In genomic region chr10:90751889-90752288, GRCm38 (mm10) we compare ENCODE assay signal across 18 mouse cellular contexts.
DNase-seq lines count a peak whose midpoint lies in the region; ATAC-seq lines count a peak whose summit lies in the region.
"Had no signal": no experiment of that assay in that cellular context is flagged by ENCODE, and none has a peak within 500 bp of the region (broad histone marks: within the 10 kb centered on the region; RNA-seq: fewer than 3 reads in every experiment).

No protein-coding gene starts in this region.

- H3K4me3 ChIP-seq in midbrain, embryonic 13.5 days (replicated peaks), result no peak overlapping the region
- no peak overlapping the region for H3K4me3 ChIP-seq in midbrain, embryonic 10.5 days
- no peak overlapping the region for H3K4me3 ChIP-seq in hindbrain, embryonic 14.5 days (replicated peaks; ENCODE audit: low read length)
- no peak overlapping the region for H3K4me3 ChIP-seq in neural tube, embryonic 14.5 days (ENCODE audit: low read depth, low read length)
- H3K4me3 ChIP-seq: embryonic facial prominence, embryonic 15.5 days; limb, embryonic 15.5 days; liver, embryonic 15.5 days; neural tube, embryonic 12.5 days had no signal

- H3K27me3 ChIP-seq in midbrain, embryonic 13.5 days, result no peaks in the 10 kb centered on the region
- no peaks in the 10 kb centered on the region for H3K27me3 ChIP-seq in midbrain, embryonic 10.5 days (ENCODE audit: low read depth, poor library complexity, severe bottlenecking)
- no peaks in the 10 kb centered on the region for H3K27me3 ChIP-seq in hindbrain, embryonic 14.5 days (ENCODE audit: control insufficient read depth, insufficient read depth, low read length)
- no peaks in the 10 kb centered on the region for H3K27me3 ChIP-seq in neural tube, embryonic 14.5 days (ENCODE audit: control insufficient read depth, insufficient read depth, low read length)
- H3K27me3 ChIP-seq: embryonic facial prominence, embryonic 15.5 days; limb, embryonic 15.5 days; liver, embryonic 15.5 days; neural tube, embryonic 12.5 days had no signal

- 61% methylated on average over 5 of the region's 5 CpGs for WGBS in midbrain, embryonic 13.5 days
- WGBS in midbrain, embryonic 10.5 days, result 90% methylated on average over 5 of the region's 5 CpGs
- WGBS in hindbrain, embryonic 14.5 days, result 48% methylated on average over 5 of the region's 5 CpGs
- WGBS in neural tube, embryonic 14.5 days, result 59% methylated on average over 5 of the region's 5 CpGs

- no peaks in the 10 kb centered on the region for H3K36me3 ChIP-seq in midbrain, embryonic 13.5 days
- no peaks in the 10 kb centered on the region for H3K36me3 ChIP-seq in midbrain, embryonic 10.5 days
- H3K36me3 ChIP-seq in hindbrain, embryonic 14.5 days (replicated peaks; ENCODE audit: control insufficient read depth, insufficient read depth), result no peaks in the 10 kb centered on the region
- no peaks in the 10 kb centered on the region for H3K36me3 ChIP-seq in neural tube, embryonic 14.5 days (ENCODE audit: control insufficient read depth, insufficient read depth, low read length)
- H3K36me3 ChIP-seq: embryonic facial prominence, embryonic 15.5 days; limb, embryonic 15.5 days; liver, embryonic 15.5 days; neural tube, embryonic 12.5 days had no signal

- peak overlapping the region; percentile 62 for H3K27ac ChIP-seq in midbrain, embryonic 13.5 days
- H3K27ac ChIP-seq in midbrain, embryonic 10.5 days (replicated peaks), result no peak overlapping the region
- H3K27ac ChIP-seq in hindbrain, embryonic 14.5 days, result peak overlapping the region; percentile 72; the same call in 1 of the 2 replicates
- 0 out of 2 replicates have a peak overlapping the region, but pooled peaks have one; percentile 39 for H3K27ac ChIP-seq in neural tube, embryonic 14.5 days (ENCODE audit: low read depth, low read length)
- H3K27ac ChIP-seq: embryonic facial prominence, embryonic 15.5 days; limb, embryonic 15.5 days; liver, embryonic 15.5 days; macrophage; neural tube, embryonic 12.5 days had no signal

- H3K9me3 ChIP-seq in midbrain, embryonic 13.5 days, result no peaks in the 10 kb centered on the region
- H3K9me3 ChIP-seq in midbrain, embryonic 10.5 days (replicated peaks), result 0 out of 2 replicates have a peak, but pooled peaks cover 6% of the 10 kb centered on the region
- 0 out of 2 replicates have a peak, but pooled peaks cover 3% of the 10 kb centered on the region for H3K9me3 ChIP-seq in hindbrain, embryonic 14.5 days (ENCODE audit: control insufficient read depth, low read length)
- H3K9me3 ChIP-seq in neural tube, embryonic 14.5 days (ENCODE audit: control insufficient read depth, low read length), result no peaks in the 10 kb centered on the region
- H3K9me3 ChIP-seq: embryonic facial prominence, embryonic 15.5 days; limb, embryonic 15.5 days; liver, embryonic 15.5 days; neural tube, embryonic 12.5 days had no signal

- no peak overlapping the region for H3K9ac ChIP-seq in midbrain, embryonic 13.5 days (replicated peaks)
- H3K9ac ChIP-seq in hindbrain, embryonic 14.5 days, result 0 out of 2 replicates have a peak overlapping the region, but pooled peaks have one; percentile 2
- no peak overlapping the region for H3K9ac ChIP-seq in neural tube, embryonic 14.5 days (replicated peaks; ENCODE audit: low read depth, low read length)
- H3K9ac ChIP-seq: embryonic facial prominence, embryonic 15.5 days; limb, embryonic 15.5 days; liver, embryonic 15.5 days; neural tube, embryonic 12.5 days had no signal

- DNase-seq in heart, adult 11 months, result peak; percentile 30
- no peak for DNase-seq in heart, adult 18-20 months
- DNase-seq in midbrain, embryonic 10.5 days (ENCODE audit: low spot score), result no peak
- DNase-seq in hindbrain, embryonic 14.5 days (ENCODE audit: low spot score), result no peak
- DNase-seq: heart, postnatal 10 days; kidney, adult 2 months; kidney, postnatal 25 days; spleen, adult 18-20 months; thymus, postnatal 25 days had no signal

- no peak overlapping the region for H3K4me2 ChIP-seq in midbrain, embryonic 13.5 days (replicated peaks)
- peak overlapping the region; percentile 17; the same call in 1 of the 2 replicates for H3K4me2 ChIP-seq in hindbrain, embryonic 14.5 days (replicated peaks)
- H3K4me2 ChIP-seq in neural tube, embryonic 14.5 days (ENCODE audit: low read depth, low read length), result no peak overlapping the region
- H3K4me2 ChIP-seq: embryonic facial prominence, embryonic 15.5 days; heart, embryonic 11.5 days; limb, embryonic 15.5 days; liver, embryonic 15.5 days; neural tube, embryonic 12.5 days had no signal

- peaks cover 17% of the 10 kb centered on the region; the same call in 1 of the 2 replicates for H3K4me1 ChIP-seq in midbrain, embryonic 13.5 days (replicated peaks)
- no peaks in the 10 kb centered on the region for H3K4me1 ChIP-seq in midbrain, embryonic 10.5 days
- peaks cover 18% of the 10 kb centered on the region for H3K4me1 ChIP-seq in hindbrain, embryonic 14.5 days (replicated peaks; ENCODE audit: control insufficient read depth, insufficient read depth, low read length)
- no peaks in the 10 kb centered on the region for H3K4me1 ChIP-seq in neural tube, embryonic 14.5 days (ENCODE audit: control insufficient read depth, insufficient read depth, low read length)
- H3K4me1 ChIP-seq: embryonic facial prominence, embryonic 15.5 days; liver, embryonic 15.5 days had no signal

- ATAC-seq in midbrain, embryonic 13.5 days, result peak; percentile 82; the same call in 1 of the 2 replicates
- no peak for ATAC-seq in hindbrain, embryonic 14.5 days (ENCODE audit: low FRiP score)
- ATAC-seq in neural tube, embryonic 14.5 days (ENCODE audit: low read depth), result peak; percentile 53; the same call in 1 of the 2 replicates
- ATAC-seq in monocyte, adult 5-6 weeks (replicated peaks; ENCODE audit: insufficient number of reproducible peaks, low FRiP score, low TSS enrichment, poor library complexity, severe bottlenecking), result no peak

Comparison
In these comparisons a context has a peak if more than half of its experiments do, and no peak if none do; other contexts are left out.
1. ATAC-seq: peak in midbrain, embryonic 13.5 days (single experiment) and neural tube, embryonic 14.5 days (single experiment); none in hindbrain, embryonic 14.5 days (single experiment) and monocyte, adult 5-6 weeks (single experiment).